Mouse (Mus musculus) sigmoid colon, adult 10 weeks (tissue): ENCODE results near the gene Slc27a3. TPM values are rescaled to one million over a fixed set of nuclear protein-coding genes. Genes with fewer than 3 reads are reported as not detected.

ENCODE experiments used
- polyA plus RNA-seq: library from polyadenylated mRNA; stranded (reverse); fragments of 350-450 nt; fragmentation: Illumina TruSeq; extraction: RNeasy Lipid Tissue Mini Kit (QIAGEN cat#74804); gene quantifications from one replicate; pipeline ENCODE4 v1.2.3, GENCODE M21; 2014; ENCODE audit warnings: low read depth, low replicate concordance

Gene Slc27a3
- polyA plus RNA-seq, result not detected

DNA sequence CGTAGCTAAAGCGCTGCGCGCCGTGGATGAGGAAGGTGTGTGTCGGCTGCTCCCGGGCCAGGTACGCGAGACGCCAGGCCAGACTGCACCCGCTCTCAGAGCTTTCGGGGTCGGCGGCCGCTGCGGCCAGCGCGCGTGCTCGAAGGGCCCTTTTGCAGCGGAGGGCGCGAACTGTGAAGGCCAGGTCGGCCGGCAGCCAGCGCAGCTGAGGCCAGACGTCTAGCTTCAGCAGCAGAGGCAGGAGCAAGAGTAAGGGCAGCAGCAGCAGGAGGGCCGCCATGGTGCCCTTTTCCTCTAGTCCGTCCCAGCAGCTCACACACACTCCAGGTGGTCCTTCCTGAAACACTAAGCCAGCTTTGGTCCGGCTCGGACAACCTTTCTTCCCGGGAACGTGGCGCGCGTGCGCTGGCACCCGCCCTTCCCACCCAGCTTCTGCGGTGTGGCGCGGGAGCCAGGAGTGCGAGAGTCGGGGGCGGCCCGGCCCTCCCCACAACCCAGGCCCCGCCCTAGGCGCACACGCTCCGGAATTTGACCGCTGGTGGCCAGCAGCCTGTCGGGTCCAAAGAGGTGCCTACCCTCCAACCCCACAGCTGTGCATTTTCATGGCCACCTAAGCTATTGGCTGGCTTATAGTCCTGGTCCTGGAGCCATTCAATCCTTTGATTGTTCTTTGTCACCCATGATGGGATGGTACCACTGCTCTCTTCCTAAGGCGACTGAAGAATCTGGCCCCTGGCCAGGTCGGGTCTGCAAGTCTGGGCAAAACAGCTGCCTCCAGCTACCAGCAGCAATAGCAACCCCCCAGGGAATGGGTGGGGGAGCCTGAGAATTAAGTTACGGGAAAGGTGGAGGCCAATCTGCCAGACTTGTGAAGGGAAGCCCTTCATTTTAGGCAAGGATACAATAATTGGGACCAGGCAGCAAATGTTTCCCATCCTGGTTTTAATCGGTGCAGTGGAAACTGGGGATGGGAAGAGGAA, at the start of gene Slc27a3:
Gene Slc27a3, minus strand, starts transcription at position 428 of the 980 bp plus-strand sequence.

DNA sequence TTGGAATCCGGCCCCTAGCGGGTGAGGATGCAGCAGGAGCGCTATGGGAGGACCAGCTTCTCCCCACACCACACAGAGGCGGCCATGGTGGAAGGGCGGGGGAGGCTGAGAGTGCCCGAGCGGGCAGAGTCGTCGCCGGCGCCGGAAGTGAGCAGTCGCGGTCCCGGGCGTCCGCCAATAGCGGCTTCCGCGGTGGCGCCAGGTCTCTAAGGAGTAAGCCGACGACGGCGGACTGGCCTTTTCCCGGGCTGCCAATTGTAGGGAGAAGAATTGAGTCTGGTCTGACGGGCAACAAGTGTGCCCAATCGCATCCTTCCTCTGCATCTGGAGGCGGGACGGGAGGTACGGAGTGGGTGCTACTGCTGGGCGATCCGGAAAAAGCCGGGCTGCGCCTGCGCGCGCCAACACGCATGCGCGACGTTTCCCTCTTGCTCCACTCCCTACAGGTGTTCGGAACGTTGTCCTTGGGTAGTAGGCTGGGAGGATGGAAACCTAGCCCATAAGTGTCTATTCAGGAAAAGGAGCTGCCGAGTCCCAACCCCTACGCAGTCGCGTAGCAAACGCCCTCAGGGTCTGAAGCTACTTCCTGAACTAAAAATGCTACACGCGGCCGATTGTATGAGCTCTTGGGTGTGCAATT, 43.8 kb upstream of the Slc27a3 start, which contains the start of gene Ints3:
Gene Ints3, minus strand, starts transcription at position 242 of the 640 bp plus-strand sequence.

Other genes with a start within 250 kb of the Slc27a3 start
- gene Rps27, start 176.3 kb downstream of the Slc27a3 start, polyA plus RNA-seq, result 2,039 TPM
- gene Rab13, start 176.2 kb downstream of the Slc27a3 start, polyA plus RNA-seq, result 6.8 TPM
- 130 TPM for gene Jtb, start 158.3 kb downstream of the Slc27a3 start, polyA plus RNA-seq
- gene Creb3l4, start 146.4 kb downstream of the Slc27a3 start, polyA plus RNA-seq, result 22.6 TPM
- 97.3 TPM for gene Slc39a1, start 141.8 kb downstream of the Slc27a3 start, polyA plus RNA-seq
- gene Crtc2, start 135.8 kb downstream of the Slc27a3 start, polyA plus RNA-seq, result 19.9 TPM
- 1.1 TPM for gene Dennd4b, start 124.8 kb downstream of the Slc27a3 start, polyA plus RNA-seq
- 45.0 TPM for gene Gatad2b, start 96.8 kb downstream of the Slc27a3 start, polyA plus RNA-seq
- 19.1 TPM for gene Ints3, start 43.7 kb upstream of the Slc27a3 start, polyA plus RNA-seq
- 1.4 TPM for gene Npr1, start 75.9 kb upstream of the Slc27a3 start, polyA plus RNA-seq
- 48.1 TPM for gene Ilf2, start 86.2 kb upstream of the Slc27a3 start, polyA plus RNA-seq
- 68.4 TPM for gene Snapin, start 101.1 kb upstream of the Slc27a3 start, polyA plus RNA-seq
- gene Chtop, start 119.6 kb upstream of the Slc27a3 start, polyA plus RNA-seq, result 156 TPM
- 84.9 TPM for gene S100a1, start 124.5 kb upstream of the Slc27a3 start, polyA plus RNA-seq
- 15.8 TPM for gene S100a13, start 124.5 kb upstream of the Slc27a3 start, polyA plus RNA-seq
- 53.2 TPM for gene S100a14, start 136.9 kb upstream of the Slc27a3 start, polyA plus RNA-seq
- gene S100a16, start 147.3 kb upstream of the Slc27a3 start, polyA plus RNA-seq, result 96.5 TPM
- gene S100a3, start 170.6 kb upstream of the Slc27a3 start, polyA plus RNA-seq, result not detected
- gene S100a2, start 200.3 kb upstream of the Slc27a3 start, polyA plus RNA-seq, result not detected
- not detected for gene Gm42674, start 212.0 kb upstream of the Slc27a3 start, polyA plus RNA-seq
- 13.6 TPM for gene S100a4, start 213.8 kb upstream of the Slc27a3 start, polyA plus RNA-seq
- not detected for gene S100a5, start 218.6 kb upstream of the Slc27a3 start, polyA plus RNA-seq
- gene S100a6, start 222.9 kb upstream of the Slc27a3 start, polyA plus RNA-seq, result 583 TPM